Mouse (Mus musculus) C2C12 (cell line): ENCODE data around the gene Chp2.

Source experiments
- CTCF ChIP-seq: IDR thresholded peaks from one replicate; pipeline ENCODE4 v1.5.1; 2011; ENCODE audit not compliant: control insufficient read depth, insufficient read depth, insufficient read length
- USF1 ChIP-seq: IDR thresholded peaks from one replicate; pipeline ENCODE4 v1.6.1; 2011; ENCODE audit warnings: low read depth, mild to moderate bottlenecking, control low read depth, moderate library complexity

DNA sequence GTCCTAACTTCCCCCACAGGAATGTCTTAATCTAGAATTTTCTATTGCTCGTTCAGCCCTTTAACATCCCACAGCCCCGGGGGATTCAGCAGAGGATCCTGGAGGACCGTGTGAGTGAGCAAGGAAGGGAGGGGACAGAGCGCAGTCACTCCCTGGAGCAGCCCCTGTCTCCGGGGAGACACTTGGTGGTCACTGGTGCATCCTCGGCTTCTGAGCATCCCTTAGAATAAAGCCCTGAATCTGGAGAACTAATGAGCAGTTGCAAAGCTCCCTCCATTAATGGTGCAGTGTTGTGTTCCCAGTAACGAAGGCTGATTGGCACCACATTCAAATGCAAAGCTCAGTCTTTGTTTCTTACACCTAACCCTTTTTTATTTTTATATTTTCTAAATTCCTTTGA lies 24.9 kb downstream of the Chp2 start:
- TF ChIP-seq CTCF (no peak), USF1 (no peak)
